Mouse (Mus musculus) CH12.LX (cell line): ENCODE results near the gene Klhdc8b.

Source experiments
- CHD2 ChIP-seq: IDR thresholded peaks from 2 replicates; pipeline ENCODE4 v1.6.1; 2011; ENCODE audit warnings: low read length, improper control_type of control experiment
- CTCF ChIP-seq, 2 experiments: IDR thresholded peaks in 1 of 2; conservative IDR thresholded peaks in 1 of 2; 2 replicates each; pipeline ENCODE4 v1.5.1; 2011 to 2012; ENCODE audit warnings: low read depth in 2 of 2, low read length in 2 of 2, improper control_type of control experiment in 1 of 2, inconsistent platforms in 1 of 2, mild to moderate bottlenecking in 1 of 2, moderate library complexity in 1 of 2
- E2F4 ChIP-seq: IDR thresholded peaks from 2 replicates; pipeline ENCODE4 v1.6.1; 2011; ENCODE audit warnings: low read depth, low read length, improper control_type of control experiment; ENCODE audit not compliant: insufficient replicate concordance
- GABPA ChIP-seq: IDR thresholded peaks from 2 replicates; pipeline ENCODE4 v1.6.1; 2012; ENCODE audit warnings: low read depth, low read length, improper control_type of control experiment, inconsistent platforms; ENCODE audit not compliant: insufficient replicate concordance
- MAZ ChIP-seq: IDR thresholded peaks from 2 replicates; pipeline ENCODE4 v1.6.1; 2012; ENCODE audit warnings: low read depth, mild to moderate bottlenecking, inconsistent platforms, low read length, improper control_type of control experiment, moderate library complexity
- POLR2A ChIP-seq: IDR thresholded peaks from 2 replicates; pipeline ENCODE4 v1.6.1; 2011; ENCODE audit warnings: low read depth, mild to moderate bottlenecking, improper control_type of control experiment, low read length
- SIN3A ChIP-seq: IDR thresholded peaks from 2 replicates; pipeline ENCODE4 v1.6.1; 2012; ENCODE audit warnings: low read length, improper control_type of control experiment, inconsistent platforms
- ZC3H11A ChIP-seq: IDR thresholded peaks from 2 replicates; pipeline ENCODE4 v1.6.1; 2012; ENCODE audit warnings: low read depth, mild to moderate bottlenecking, inconsistent platforms, low read length, improper control_type of control experiment

DNA sequence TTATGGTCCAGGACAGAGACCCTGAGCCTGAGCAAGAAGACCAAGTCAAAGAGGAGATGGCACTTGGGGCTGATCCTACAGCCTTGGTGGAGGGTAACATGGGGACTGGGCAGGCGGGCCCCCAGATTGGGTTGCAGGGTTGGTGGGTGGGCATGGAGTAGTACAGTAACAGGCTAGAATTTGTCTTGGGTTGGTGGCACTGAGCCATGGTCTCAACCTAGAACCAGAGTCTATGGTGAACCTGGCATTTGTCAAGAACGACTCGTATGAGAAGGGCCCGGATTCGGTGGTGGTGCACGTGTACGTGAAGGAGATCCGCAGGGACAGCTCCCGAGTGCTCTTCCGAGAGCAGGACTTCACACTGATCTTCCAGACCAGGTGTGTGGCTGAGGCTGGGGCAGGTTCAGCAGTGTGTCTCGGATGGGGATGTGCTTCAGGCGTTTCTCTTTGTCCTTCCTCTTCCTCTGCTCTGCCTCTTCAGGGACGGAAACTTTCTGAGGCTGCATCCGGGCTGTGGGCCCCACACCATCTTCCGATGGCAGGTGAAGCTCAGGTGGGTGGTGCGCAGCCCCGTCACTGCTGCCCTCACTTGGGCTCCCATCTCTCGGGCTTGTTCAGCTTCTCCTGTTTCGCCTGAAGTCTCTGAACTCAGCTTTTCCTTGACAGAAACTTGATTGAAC is 32.9 kb upstream of the Klhdc8b start:
- TF ChIP-seq CHD2 = no peak
- no peak for TF ChIP-seq CTCF (conservative IDR thresholded peaks at IDR 0.05 in 1 of 2, IDR thresholded peaks at IDR 0.05 in 1 of 2; ENCODE audit: low read depth in 2 of 2, low read length in 2 of 2)
- TF ChIP-seq ZC3H11A = no peak
- no peak for TF ChIP-seq E2F4
- no peak for TF ChIP-seq MAZ
- TF ChIP-seq GABPA = no peak
- TF ChIP-seq SIN3A = no peak
- no peak for TF ChIP-seq POLR2A
